Mouse (Mus musculus) small intestine, adult 2 months (tissue): ENCODE data around the gene Narf. TPM values are rescaled to one million over a fixed set of nuclear protein-coding genes. Genes with fewer than 3 reads are reported as not detected.

Experiments
- H3K27ac ChIP-seq: fragments of 200-500 bp; 2 replicates; pipeline ENCODE4 v1.5.1; 2012; ENCODE audit warnings: low read depth, low read length, control low read depth, inconsistent platforms; ENCODE audit not compliant: insufficient read depth
- H3K27me3 ChIP-seq: fragments of 200-500 bp; 2 replicates; pipeline ENCODE4 v1.6.1; 2012; ENCODE audit warnings: mild to moderate bottlenecking, moderate library complexity, low read length, inconsistent platforms; ENCODE audit not compliant: control insufficient read depth, insufficient read depth
- H3K36me3 ChIP-seq: fragments of 200-500 bp; 2 replicates; pipeline ENCODE4 v1.6.1; 2012; ENCODE audit warnings: mild to moderate bottlenecking, low read length, control low read depth, inconsistent platforms; ENCODE audit not compliant: control insufficient read depth, insufficient read depth
- H3K4me1 ChIP-seq: fragments of 200-500 bp; 2 replicates; pipeline ENCODE4 v1.6.1; 2012; ENCODE audit warnings: low read length, inconsistent platforms, mixed read lengths; ENCODE audit not compliant: control insufficient read depth, insufficient read depth, insufficient read length
- H3K4me3 ChIP-seq: fragments of 200-500 bp; 2 replicates; pipeline ENCODE4 v1.5.1; 2012; ENCODE audit warnings: low read depth, mild to moderate bottlenecking, control low read depth, inconsistent platforms, low read length, moderate library complexity
- CTCF ChIP-seq: fragments of 200-500 bp; IDR thresholded peaks from 2 replicates; pipeline ENCODE4 v1.5.1; 2012; ENCODE audit warnings: low read depth, mild to moderate bottlenecking, control low read depth, inconsistent platforms, low read length, moderate library complexity, mixed read lengths; ENCODE audit not compliant: insufficient replicate concordance, insufficient read length; ENCODE audit errors: extremely low read depth
- POLR2A ChIP-seq: fragments of 200-500 bp; IDR thresholded peaks from 2 replicates; pipeline ENCODE4 v1.6.1; 2012; ENCODE audit warnings: low read depth, mild to moderate bottlenecking, control low read depth, inconsistent platforms, low read length, moderate library complexity
- WGBS: fragments of 180-500 bp; shearing (Covaris S2); methylation state at CpG from one replicate; pipeline ENCODE4 v1.1.7; 2018; 5-methylcytosine and 5-hydroxymethylcytosine counted together
- polyA plus RNA-seq: library from polyadenylated mRNA; depleted of rRNA; stranded (reverse); fragments of >200 nt; gene quantifications from 2 replicates; pipeline ENCODE4 v1.2.3, GENCODE M21; 2012

The Narf gene
- polyA plus RNA-seq, 1 experiment = 23.9 TPM

- H3K4me1 ChIP-seq = peaks cover 3% of the 10 kb centered on the region; the same call in 1 of the 2 replicates
- H3K36me3 ChIP-seq = no peaks in the 10 kb centered on the region
- no peak overlapping the region for H3K4me3 ChIP-seq
- no peak overlapping the region for H3K27ac ChIP-seq
- TF ChIP-seq POLR2A = no peak
- peak; percentile 55; the same call in 1 of the 2 replicates for TF ChIP-seq CTCF
- WGBS = 28% methylated on average over 11 of the region's 11 CpGs
- H3K27me3 ChIP-seq = no peaks in the 10 kb centered on the region
Measured at GRCm38 (mm10) chr11:121201436-121202198, 35.4 kb upstream of the Narf start.

DNA sequence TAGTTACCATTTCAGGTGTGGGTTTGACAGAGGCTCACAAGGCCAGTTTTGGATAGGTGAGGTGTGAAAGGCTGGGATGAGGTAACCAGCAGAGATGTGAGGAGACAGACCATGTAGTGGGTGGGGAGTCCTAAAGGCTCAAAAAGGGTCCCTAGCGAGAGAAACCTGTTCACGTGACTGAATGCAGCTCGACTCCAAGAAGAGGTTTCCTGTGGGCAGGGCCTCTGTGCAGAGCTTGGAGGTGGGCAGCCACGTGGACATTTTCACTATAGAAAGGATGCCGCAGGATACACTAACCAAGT lies 33.2 kb upstream of the Narf start:
- H3K27me3 ChIP-seq = no peaks in the 10 kb centered on the region
- peaks cover 6% of the 10 kb centered on the region for H3K36me3 ChIP-seq
- peak overlapping the region; percentile 75 for H3K4me3 ChIP-seq
- TF ChIP-seq CTCF = no peak
- no peak for TF ChIP-seq POLR2A
- peaks cover 3% of the 10 kb centered on the region; the same call in 1 of the 2 replicates for H3K4me1 ChIP-seq
- WGBS = under 1% methylated on average over 5 of the region's 5 CpGs
- H3K27ac ChIP-seq = no peak overlapping the region

DNA sequence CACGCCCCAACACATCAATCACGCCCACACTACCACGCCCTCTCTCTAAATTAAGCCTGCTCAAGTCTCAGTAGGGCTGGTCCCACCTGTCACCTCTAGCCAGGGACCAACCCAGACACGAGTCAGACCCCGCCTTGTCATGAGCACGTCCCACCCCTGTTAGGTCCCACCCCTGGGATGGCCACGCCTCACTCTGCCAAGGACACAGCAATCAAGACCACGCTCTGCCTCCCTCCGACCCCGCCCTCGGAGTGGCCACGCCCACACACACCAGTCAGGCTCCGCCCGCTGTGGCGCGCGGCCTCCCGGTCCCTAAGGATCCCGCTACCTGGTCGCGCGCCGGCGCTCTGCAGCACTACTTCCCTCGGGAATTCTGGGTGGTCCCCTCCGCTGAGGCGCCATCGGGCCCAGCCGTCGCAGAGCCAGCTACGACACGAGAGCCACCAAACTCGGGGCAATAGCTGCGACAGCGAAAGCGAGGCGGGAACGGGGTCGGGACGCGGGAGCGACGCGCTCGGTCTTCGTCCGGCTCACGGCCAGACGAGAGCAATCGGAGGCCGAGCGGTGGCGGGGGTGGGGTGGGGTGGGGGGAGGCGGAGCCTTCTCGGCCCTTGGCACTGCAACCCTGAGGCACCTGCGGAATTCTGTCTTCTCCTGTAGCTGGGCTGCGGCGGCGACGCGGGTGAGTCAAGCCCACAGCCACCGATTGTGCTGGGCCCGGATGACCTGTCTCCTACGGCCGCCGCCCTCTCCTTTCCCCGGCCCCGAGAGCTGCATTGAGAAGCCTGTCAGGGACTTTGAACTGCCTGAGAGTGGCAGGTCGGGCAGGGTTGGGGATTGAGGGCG lies 32.7 kb upstream of the Narf start, which contains the start of the genes Hexdc and Ogfod3:
Gene Hexdc (plus strand): TSS at position 273 of the 846 bp plus-strand sequence.
Gene Ogfod3 (minus strand): TSS at position 551 of the 846 bp plus-strand sequence.
- Histone ChIP-seq H3K27ac (peak within 1 kb of the TSS; percentile 83), H3K36me3 (peaks cover 9% of the 10 kb centered on the region), H3K4me3 (peak within 1 kb of the TSS; percentile 75), H3K4me1 (peaks cover 3% of the 10 kb centered on the region; the same call in 1 of the 2 replicates), H3K27me3 (no peaks in the 10 kb centered on the region)
- TF ChIP-seq CTCF = no peak
- peak; percentile 42; the same call in 1 of the 2 replicates for TF ChIP-seq POLR2A
- under 1% methylated on average over 70 of the region's 70 CpGs for WGBS

DNA sequence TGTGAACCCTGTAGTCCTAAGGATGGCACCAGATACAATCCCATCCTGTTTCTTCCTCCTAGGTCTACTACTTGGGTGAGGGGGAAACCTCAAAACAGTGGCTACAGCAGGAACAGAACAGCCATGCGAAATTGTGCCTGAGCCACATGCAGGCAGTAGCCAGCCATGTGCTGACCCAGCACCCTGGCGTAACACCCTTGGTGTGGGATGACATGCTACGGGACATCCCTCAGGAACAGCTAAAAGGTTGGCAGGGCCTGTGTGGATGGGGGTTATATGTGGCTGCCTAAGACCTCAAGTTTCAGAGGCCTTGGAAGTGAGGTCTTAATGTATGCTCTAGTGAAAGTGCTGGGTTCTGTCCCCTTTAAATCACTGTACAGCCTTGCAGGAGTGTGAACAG lies 20.2 kb upstream of the Narf start:
- Histone ChIP-seq H3K27me3 (no peaks in the 10 kb centered on the region), H3K4me1 (no peaks in the 10 kb centered on the region), H3K4me3 (no peak overlapping the region), H3K27ac (no peak overlapping the region), H3K36me3 (peaks cover 32% of the 10 kb centered on the region)
- no peak for TF ChIP-seq CTCF
- TF ChIP-seq POLR2A = no peak
- WGBS = 95% methylated on average over 3 of the region's 3 CpGs

DNA sequence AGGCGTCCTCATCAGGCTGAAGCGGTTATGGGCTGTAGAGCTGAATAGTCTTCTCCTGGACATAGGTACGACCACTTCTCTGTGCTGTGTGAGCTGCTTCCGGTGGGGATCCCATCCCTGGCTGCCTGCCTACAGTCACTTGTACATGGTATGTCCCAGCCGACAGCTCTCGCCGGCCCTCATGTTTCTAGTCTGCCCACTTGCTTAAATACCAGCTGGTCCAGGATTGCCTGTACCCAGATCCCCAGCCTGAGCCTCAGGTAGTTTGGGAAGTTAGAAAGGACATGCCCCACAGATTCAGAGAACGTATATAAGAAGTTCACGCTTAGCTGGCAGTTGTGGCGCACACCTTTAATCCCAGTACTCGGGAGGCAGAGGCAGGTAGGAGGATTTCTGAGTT lies 17.3 kb upstream of the Narf start:
- WGBS = 90% methylated on average over 11 of the region's 11 CpGs
- TF ChIP-seq POLR2A = no peak
- no peak for TF ChIP-seq CTCF
- no peaks in the 10 kb centered on the region for H3K4me1 ChIP-seq
- H3K36me3 ChIP-seq = peaks cover 48% of the 10 kb centered on the region
- H3K4me3 ChIP-seq = no peak overlapping the region
- H3K27me3 ChIP-seq = no peaks in the 10 kb centered on the region
- H3K27ac ChIP-seq = no peak overlapping the region

GRCm38 (mm10) chr11:121220771-121221170 lies 16.3 kb upstream of the Narf start:
- H3K4me1 ChIP-seq = no peaks in the 10 kb centered on the region
- no peak overlapping the region for H3K4me3 ChIP-seq
- TF ChIP-seq CTCF (no peak), POLR2A (no peak)
- no peaks in the 10 kb centered on the region for H3K27me3 ChIP-seq
- WGBS = 91% methylated on average over 5 of the region's 5 CpGs
- H3K36me3 ChIP-seq = peaks cover 54% of the 10 kb centered on the region
- H3K27ac ChIP-seq = no peak overlapping the region

- TF ChIP-seq CTCF (no peak), POLR2A (no peak)
- H3K27ac ChIP-seq = no peak overlapping the region
- 86% methylated on average over 6 of the region's 6 CpGs for WGBS
- no peaks in the 10 kb centered on the region for H3K27me3 ChIP-seq
- no peaks in the 10 kb centered on the region for H3K4me1 ChIP-seq
- peaks cover 60% of the 10 kb centered on the region for H3K36me3 ChIP-seq
- no peak overlapping the region for H3K4me3 ChIP-seq
Measured at GRCm38 (mm10) chr11:121221321-121222010, 15.6 kb upstream of the Narf start.
